Mouse (Mus musculus): ENCODE measurements around the gene Trim24. TPM values are rescaled to one million over a fixed set of nuclear protein-coding genes. Genes with fewer than 3 reads are reported as not detected.
"Not testable (repeated sequence)": the region's sequence is repeated elsewhere in the genome, so short reads cannot be mapped to it uniquely, and the experiment has no call there.

The Trim24 gene
- total RNA-seq, 1 experiment, result 77.8 TPM

DNA sequence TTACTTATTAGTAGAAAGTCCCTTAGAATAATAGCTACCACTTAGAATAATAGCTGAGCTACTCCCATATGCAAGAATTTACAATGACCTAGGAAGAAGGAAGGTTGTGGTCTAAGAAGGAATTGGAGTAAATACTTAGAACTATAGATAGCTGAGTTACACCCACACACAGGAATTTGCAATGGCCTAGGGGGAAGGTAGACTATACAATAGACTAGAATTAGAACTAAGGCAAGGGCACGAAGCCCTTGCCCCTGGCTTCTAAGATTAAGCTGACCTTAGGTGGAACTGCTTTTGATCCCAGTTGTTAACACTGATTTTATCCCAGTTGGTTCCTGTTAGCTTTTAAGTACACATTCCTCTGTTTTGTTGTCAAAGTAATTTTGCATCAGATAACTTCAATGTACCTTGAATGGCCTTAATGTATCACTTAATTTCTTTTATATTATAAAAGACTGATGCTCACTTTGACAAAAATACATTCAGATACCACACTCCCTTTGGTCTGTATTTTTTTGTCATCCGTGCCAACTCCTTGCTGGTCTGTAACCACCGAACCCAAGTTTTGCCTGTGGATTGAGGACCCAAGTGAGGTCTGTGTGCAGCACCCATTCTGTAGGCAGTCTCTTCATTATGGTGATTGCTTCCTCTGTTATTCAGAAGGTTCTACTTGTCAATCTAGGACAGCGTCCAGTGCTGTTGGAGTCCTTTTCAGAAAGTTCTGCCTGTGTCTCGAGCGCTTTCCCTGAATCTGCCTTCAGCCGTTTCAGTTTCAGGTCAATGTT, 45.1 kb upstream of the Trim24 start:
- TF ChIP-seq MAFK (IDR thresholded peaks at IDR 0.05; ENCODE audit: insufficient read depth, low read depth, low read length), result 0 out of 2 replicates have a peak, but pooled peaks have one; percentile 28
- peak; percentile 82 for TF ChIP-seq CHD2 (IDR thresholded peaks at IDR 0.05; ENCODE audit: low read depth, low read length)
- H3K9ac ChIP-seq (ENCODE audit: insufficient read depth, low read depth, low read length, poor library complexity, severe bottlenecking); H3K4me1 ChIP-seq (ENCODE audit: control insufficient read depth in 2 of 2, insufficient read depth in 2 of 2, low read length in 2 of 2, poor library complexity in 1 of 2); H3K36me3 ChIP-seq (ENCODE audit: control insufficient read depth, insufficient read depth, low read length, poor library complexity, severe bottlenecking); in situ Hi-C loops (cut with MboI; ENCODE audit: low sequenced_read_pairs in 2 of 2, unreplicated experiment in 2 of 2); H3K9me3 ChIP-seq (ENCODE audit: control insufficient read depth, insufficient read depth, low read depth, low read length); H3K4me3 ChIP-seq (ENCODE audit: insufficient read depth in 1 of 2, low read depth in 1 of 2, low read length in 2 of 2, poor library complexity in 1 of 2, severe bottlenecking in 1 of 2): not testable (repeated sequence)
- DNase-seq (ENCODE audit: low read depth, low spot score), result peak; percentile 54
- peak overlapping the region; percentile 83 for H3K27ac ChIP-seq (ENCODE audit: insufficient read depth, low read depth, low read length, poor library complexity, severe bottlenecking)

DNA sequence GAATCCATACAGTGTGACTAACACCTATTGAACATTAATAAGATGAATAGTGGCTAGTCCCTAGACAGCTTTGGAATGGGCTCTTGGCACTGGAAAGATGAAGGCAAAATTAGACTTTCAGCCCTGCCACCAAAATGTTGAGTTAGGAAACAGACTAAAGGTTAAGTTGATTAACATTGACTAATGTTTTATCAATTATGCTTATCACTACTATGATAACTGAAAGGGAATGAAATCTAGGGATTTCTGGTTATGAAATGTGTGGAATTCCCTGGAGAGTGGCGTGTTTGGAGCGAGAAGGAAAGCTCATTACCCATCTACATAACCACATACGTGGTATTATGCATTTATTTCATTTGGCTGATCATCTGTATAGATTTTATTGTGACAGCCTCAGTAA, 41.7 kb upstream of the Trim24 start:
- no peaks in the 10 kb centered on the region; the same call in none of the 2 replicates for H3K9me3 ChIP-seq (ENCODE audit: control insufficient read depth, insufficient read depth, low read depth, low read length)
- in situ Hi-C loops (cut with MboI; ENCODE audit: low sequenced_read_pairs in 2 of 2, unreplicated experiment in 2 of 2), result no loop called here

DNA sequence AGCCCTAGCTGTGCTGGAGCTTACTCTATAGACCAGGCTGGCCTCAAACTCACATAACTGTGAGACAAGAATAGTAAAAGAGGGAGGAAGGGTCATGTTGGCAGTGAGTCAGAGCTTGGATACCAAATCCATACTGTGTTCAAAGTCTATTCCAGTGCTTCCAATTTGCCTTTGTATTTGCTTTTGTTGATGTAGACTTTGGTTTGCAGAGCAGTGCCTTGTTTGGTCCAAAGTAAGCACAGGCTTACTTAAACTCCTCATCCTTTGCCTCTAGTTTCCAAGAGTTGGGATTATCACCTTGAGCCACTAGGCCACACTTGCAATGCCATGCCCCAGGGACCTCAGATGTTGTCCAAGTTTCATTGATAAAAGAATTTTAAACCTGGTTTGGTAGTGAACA, 41.0 kb upstream of the Trim24 start:
- in situ Hi-C loops (cut with MboI; ENCODE audit: low sequenced_read_pairs in 2 of 2, unreplicated experiment in 2 of 2), result no loop called here
- TF ChIP-seq ZNF384 (IDR thresholded peaks at IDR 0.05; ENCODE audit: low read depth, low read length) (no peak), HCFC1 (IDR thresholded peaks at IDR 0.05; ENCODE audit: borderline replicate concordance, insufficient read depth, low read length) (no peak), MAFK (IDR thresholded peaks at IDR 0.05; ENCODE audit: insufficient read depth, low read depth, low read length) (no peak), CHD2 (IDR thresholded peaks at IDR 0.05; ENCODE audit: low read depth, low read length) (no peak), ZC3H11A (IDR thresholded peaks at IDR 0.05; ENCODE audit: borderline replicate concordance, low read depth, low read length) (no peak)
- Histone ChIP-seq H3K27ac (ENCODE audit: insufficient read depth, low read depth, low read length, poor library complexity, severe bottlenecking) (no peak overlapping the region), H3K36me3 (ENCODE audit: control insufficient read depth, insufficient read depth, low read length, poor library complexity, severe bottlenecking) (no peaks in the 10 kb centered on the region; the same call in 1 of the 2 replicates), H3K9me3 (ENCODE audit: control insufficient read depth, insufficient read depth, low read depth, low read length) (no peaks in the 10 kb centered on the region; the same call in none of the 2 replicates), H3K4me3 (ENCODE audit: insufficient read depth in 1 of 2, low read depth in 1 of 2, low read length in 2 of 2, poor library complexity in 1 of 2, severe bottlenecking in 1 of 2) (no peak overlapping the region), H3K9ac (ENCODE audit: insufficient read depth, low read depth, low read length, poor library complexity, severe bottlenecking) (no peak overlapping the region), H3K4me1 (ENCODE audit: control insufficient read depth in 2 of 2, insufficient read depth in 2 of 2, low read length in 2 of 2, poor library complexity in 1 of 2) (peaks cover 0 to 4% of the 10 kb centered on the region in 2 experiments; a peak in 3 of 4 replicates)
- DNase-seq (ENCODE audit: low read depth, low spot score), result no peak

More for the DNA sequence above, 41.7 kb upstream of the Trim24 start:
- no peaks in the 10 kb centered on the region; the same call in 1 of the 2 replicates for H3K36me3 ChIP-seq (ENCODE audit: control insufficient read depth, insufficient read depth, low read length, poor library complexity, severe bottlenecking)
- TF ChIP-seq ZNF384 (IDR thresholded peaks at IDR 0.05; ENCODE audit: low read depth, low read length) (0 out of 2 replicates have a peak, but pooled peaks have one; percentile 3), ZC3H11A (IDR thresholded peaks at IDR 0.05; ENCODE audit: borderline replicate concordance, low read depth, low read length) (no peak)
- no peak for DNase-seq (ENCODE audit: low read depth, low spot score)
- no peak overlapping the region for H3K4me3 ChIP-seq (ENCODE audit: insufficient read depth in 1 of 2, low read depth in 1 of 2, low read length in 2 of 2, poor library complexity in 1 of 2, severe bottlenecking in 1 of 2)
- no peak overlapping the region for H3K9ac ChIP-seq (ENCODE audit: insufficient read depth, low read depth, low read length, poor library complexity, severe bottlenecking)
- no peak overlapping the region for H3K27ac ChIP-seq (ENCODE audit: insufficient read depth, low read depth, low read length, poor library complexity, severe bottlenecking)
- peaks cover 0 to 5% of the 10 kb centered on the region in 2 experiments; a peak in 3 of 4 replicates for H3K4me1 ChIP-seq (ENCODE audit: control insufficient read depth in 2 of 2, insufficient read depth in 2 of 2, low read length in 2 of 2, poor library complexity in 1 of 2)

DNA sequence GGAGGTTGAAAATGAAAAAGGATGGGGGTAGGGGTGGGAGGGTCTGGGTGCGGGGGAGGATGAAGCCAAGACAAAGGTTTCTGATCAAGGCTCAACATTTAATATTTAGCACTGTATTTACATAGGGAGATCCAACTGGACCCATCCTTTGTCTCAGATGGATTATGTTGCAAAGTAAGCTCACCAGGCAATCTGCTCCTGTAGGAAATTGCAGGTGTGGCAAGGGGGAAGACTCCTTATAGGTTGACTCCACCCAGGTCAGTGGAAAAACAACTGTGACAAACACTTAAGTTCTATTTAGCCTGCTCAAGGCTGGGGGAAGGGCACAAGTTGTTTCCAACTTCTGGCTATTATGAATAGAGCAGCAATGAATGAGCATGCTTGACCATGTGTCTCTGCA, 36.9 kb upstream of the Trim24 start:
- Histone ChIP-seq H3K4me1 (ENCODE audit: control insufficient read depth in 2 of 2, insufficient read depth in 2 of 2, low read length in 2 of 2, poor library complexity in 1 of 2) (no peaks in the 10 kb centered on the region), H3K36me3 (ENCODE audit: control insufficient read depth, insufficient read depth, low read length, poor library complexity, severe bottlenecking) (no peaks in the 10 kb centered on the region), H3K27ac (ENCODE audit: insufficient read depth, low read depth, low read length, poor library complexity, severe bottlenecking) (peak overlapping the region; percentile 36; the same call in 1 of the 2 replicates), H3K9ac (ENCODE audit: insufficient read depth, low read depth, low read length, poor library complexity, severe bottlenecking) (no peak overlapping the region), H3K9me3 (ENCODE audit: control insufficient read depth, insufficient read depth, low read depth, low read length) (no peaks in the 10 kb centered on the region; the same call in none of the 2 replicates), H3K4me3 (ENCODE audit: insufficient read depth in 1 of 2, low read depth in 1 of 2, low read length in 2 of 2, poor library complexity in 1 of 2, severe bottlenecking in 1 of 2) (no peak overlapping the region)
- no peak for TF ChIP-seq ZC3H11A (IDR thresholded peaks at IDR 0.05; ENCODE audit: borderline replicate concordance, low read depth, low read length)
- TF ChIP-seq ZNF384 (IDR thresholded peaks at IDR 0.05; ENCODE audit: low read depth, low read length), result no peak
- no peak for TF ChIP-seq MAFK (IDR thresholded peaks at IDR 0.05; ENCODE audit: insufficient read depth, low read depth, low read length)
- TF ChIP-seq CHD2 (IDR thresholded peaks at IDR 0.05; ENCODE audit: low read depth, low read length), result no peak
- DNase-seq (ENCODE audit: low read depth, low spot score), result no peak
- in situ Hi-C loops (cut with MboI; ENCODE audit: low sequenced_read_pairs in 2 of 2, unreplicated experiment in 2 of 2), result no loop called here

Measured in ES-E14 (cell line).